Mouse (Mus musculus) kidney, postnatal 0 days (tissue): ENCODE results near the gene Pam. TPM values are rescaled to one million over a fixed set of nuclear protein-coding genes. Genes with fewer than 3 reads are reported as not detected.

Experiments
- ATAC-seq: fragments of 200-750 bp; cut with Nextera tagmentation; replicated peaks from 2 replicates; pipeline ENCODE4 v1.8.0; 2017; ENCODE audit warnings: low read depth, moderate number of reproducible peaks, moderate TSS enrichment, moderate library complexity; ENCODE audit not compliant: low FRiP score
- DNase-seq: peaks from one replicate; pipeline ENCODE4 v3.0.0-alpha.2; 2016; ENCODE audit warnings: low spot score
- H3K27ac ChIP-seq: fragments of 300-500 bp; sonication (generic); 2 replicates; pipeline ENCODE4 v1.5.1; 2014; ENCODE audit warnings: mild to moderate bottlenecking
- H3K27me3 ChIP-seq: fragments of 300-500 bp; sonication (generic); 2 replicates; pipeline ENCODE4 v1.6.1; 2014; ENCODE audit warnings: low read length, mixed read lengths; ENCODE audit not compliant: insufficient read depth
- H3K36me3 ChIP-seq: fragments of 300-500 bp; sonication (generic); 2 replicates; pipeline ENCODE4 v1.6.1; 2014; ENCODE audit warnings: low read length, mixed read lengths; ENCODE audit not compliant: insufficient read depth
- H3K4me1 ChIP-seq: fragments of 300-500 bp; sonication (generic); replicated peaks from 2 replicates; pipeline ENCODE4 v1.6.1; 2014; ENCODE audit warnings: antibody characterized with exemption, low read length, mixed read lengths; ENCODE audit not compliant: insufficient read depth
- H3K4me2 ChIP-seq: fragments of 300-500 bp; sonication (generic); 2 replicates; pipeline ENCODE4 v1.6.1; 2014; ENCODE audit warnings: mild to moderate bottlenecking, low read length, moderate library complexity, mixed read lengths
- H3K4me3 ChIP-seq: fragments of 300-500 bp; sonication (generic); replicated peaks from 2 replicates; pipeline ENCODE4 v1.5.1; 2014; ENCODE audit warnings: low read depth, low read length
- H3K9ac ChIP-seq: fragments of 300-500 bp; sonication (generic); 2 replicates; pipeline ENCODE4 v1.6.1; 2014; ENCODE audit warnings: low read depth, low read length
- H3K9me3 ChIP-seq: fragments of 300-500 bp; sonication (generic); replicated peaks from 2 replicates; pipeline ENCODE4 v1.6.1; 2016; ENCODE audit warnings: low read length, inconsistent platforms, mixed read lengths
- CTCF ChIP-seq: IDR thresholded peaks from 2 replicates; pipeline ENCODE4 v1.5.1; 2016; ENCODE audit warnings: antibody characterized with exemption, low read depth, mild to moderate bottlenecking, moderate library complexity
- WGBS: fragments of 180-500 bp; shearing (Covaris S2); extraction: QIAGEN DNeasy Blood & Tissue Kit; methylation state at CpG from one replicate; pipeline ENCODE4 v1.1.7; 2014; 5-methylcytosine and 5-hydroxymethylcytosine counted together
- polyA plus RNA-seq: library from polyadenylated mRNA; unstranded; fragments of >200 nt; fragmentation: Nextera tagmentation; extraction: Ambion mirVana; gene quantifications from 2 replicates; pipeline ENCODE4 v1.2.1, GENCODE M21; 2015

Pam gene
- polyA plus RNA-seq, 1 experiment from 2014 or later: 67.6 TPM

GRCm38 (mm10) chr1:97795936-97796335, 299.5 kb downstream of the Pam start:
- no peak overlapping the region for H3K27ac ChIP-seq
- DNase-seq: no peak
- H3K4me3 ChIP-seq: no peak overlapping the region
- H3K27me3 ChIP-seq: no peaks in the 10 kb centered on the region
- ATAC-seq: no peak
- WGBS: 83% methylated on average over 9 of the region's 9 CpGs
- H3K36me3 ChIP-seq: no peaks in the 10 kb centered on the region
- no peak overlapping the region for H3K9ac ChIP-seq
- no peaks in the 10 kb centered on the region for H3K4me1 ChIP-seq
- no peak for TF ChIP-seq CTCF
- no peak overlapping the region for H3K4me2 ChIP-seq
- H3K9me3 ChIP-seq: no peaks in the 10 kb centered on the region

GRCm38 (mm10) chr1:97794110-97794509, 301.3 kb downstream of the Pam start:
- H3K27me3 ChIP-seq: no peaks in the 10 kb centered on the region
- no peaks in the 10 kb centered on the region for H3K9me3 ChIP-seq
- no peak overlapping the region for H3K4me2 ChIP-seq
- TF ChIP-seq CTCF: no peak
- no peak overlapping the region for H3K4me3 ChIP-seq
- H3K36me3 ChIP-seq: no peaks in the 10 kb centered on the region
- no peak for DNase-seq
- no peak for ATAC-seq
- H3K4me1 ChIP-seq: no peaks in the 10 kb centered on the region
- 85% methylated on average over 3 of the region's 3 CpGs for WGBS
- no peak overlapping the region for H3K9ac ChIP-seq
- H3K27ac ChIP-seq: no peak overlapping the region

DNA sequence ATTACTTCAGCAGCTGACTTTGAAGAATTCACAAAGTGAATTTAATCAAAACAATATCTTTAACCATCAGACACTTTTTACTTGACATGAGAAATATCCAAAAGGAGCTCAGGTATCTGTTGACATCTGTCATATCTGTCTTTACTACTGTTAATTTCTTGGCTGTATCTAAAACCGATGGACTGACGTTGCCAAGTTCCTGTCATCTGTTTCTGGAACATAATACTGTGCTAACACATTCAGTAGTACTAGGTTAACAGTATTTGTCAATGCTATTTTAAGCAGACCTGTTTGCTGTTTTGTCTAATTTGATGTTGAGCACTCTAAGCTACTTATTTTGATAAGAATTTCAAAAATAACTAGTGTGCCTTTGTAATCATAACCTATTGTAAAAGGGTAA, 307.0 kb downstream of the Pam start:
- 88% methylated on average over 2 of the region's 2 CpGs for WGBS
- no peaks in the 10 kb centered on the region for H3K4me1 ChIP-seq
- no peak for DNase-seq

GRCm38 (mm10) chr1:97787674-97788073, 307.8 kb downstream of the Pam start:
- no peak for ATAC-seq
- TF ChIP-seq CTCF: no peak
- no peaks in the 10 kb centered on the region for H3K36me3 ChIP-seq

More for the DNA sequence above, 307.0 kb downstream of the Pam start:
- H3K27ac ChIP-seq: no peak overlapping the region
- H3K36me3 ChIP-seq: no peaks in the 10 kb centered on the region
- TF ChIP-seq CTCF: no peak
- ATAC-seq: no peak
- no peaks in the 10 kb centered on the region for H3K27me3 ChIP-seq
- H3K9me3 ChIP-seq: no peaks in the 10 kb centered on the region
- no peak overlapping the region for H3K9ac ChIP-seq
- H3K4me2 ChIP-seq: no peak overlapping the region
- no peak overlapping the region for H3K4me3 ChIP-seq

DNA sequence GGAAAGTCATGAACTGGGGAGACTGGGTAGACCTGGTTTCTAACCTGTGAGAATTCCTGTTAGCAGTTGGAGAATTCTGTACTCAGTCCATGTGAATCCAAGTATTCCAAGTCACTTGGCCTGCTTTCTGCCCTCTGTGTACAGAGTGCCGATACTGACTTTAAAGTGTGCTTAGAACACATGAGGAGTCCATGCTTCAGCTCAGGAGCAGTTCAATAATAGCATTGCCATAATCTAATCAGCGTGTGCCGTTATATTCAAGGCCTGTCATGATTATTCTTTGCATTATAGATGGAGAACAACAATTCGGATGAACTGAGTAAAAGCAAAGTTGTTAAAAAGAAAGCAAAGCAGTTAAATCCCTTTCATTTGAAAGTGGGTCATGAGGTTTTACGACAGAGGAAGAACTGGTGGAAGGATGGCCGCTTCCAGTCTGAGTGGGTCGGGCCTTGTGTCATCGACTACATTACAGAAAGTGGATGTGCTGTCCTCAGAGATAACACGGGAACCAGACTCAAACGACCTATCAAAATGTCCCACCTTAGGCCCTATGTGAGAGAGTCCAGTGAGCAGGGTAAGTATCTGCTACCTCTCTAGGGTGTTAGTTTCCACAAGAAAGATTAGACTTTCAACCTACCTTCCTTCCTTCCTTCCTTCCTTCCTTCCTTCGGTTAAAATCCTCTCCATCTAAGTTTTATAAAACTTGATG, 309.6 kb downstream of the Pam start:
- H3K9me3 ChIP-seq: no peaks in the 10 kb centered on the region
- DNase-seq: no peak
- no peak for TF ChIP-seq CTCF
- no peaks in the 10 kb centered on the region for H3K36me3 ChIP-seq
- H3K4me2 ChIP-seq: no peak overlapping the region
- H3K4me3 ChIP-seq: no peak overlapping the region
- 82% methylated on average over 11 of the region's 11 CpGs for WGBS
- H3K9ac ChIP-seq: no peak overlapping the region
- H3K27me3 ChIP-seq: no peaks in the 10 kb centered on the region
- H3K4me1 ChIP-seq: no peaks in the 10 kb centered on the region
- H3K27ac ChIP-seq: no peak overlapping the region
- no peak for ATAC-seq

More at GRCm38 (mm10) chr1:97787674-97788073, 307.8 kb downstream of the Pam start:
- H3K9me3 ChIP-seq: no peaks in the 10 kb centered on the region
- no peak overlapping the region for H3K9ac ChIP-seq
- no peaks in the 10 kb centered on the region for H3K4me1 ChIP-seq
- H3K4me3 ChIP-seq: no peak overlapping the region
- no peaks in the 10 kb centered on the region for H3K27me3 ChIP-seq
- no peak for DNase-seq
- H3K27ac ChIP-seq: no peak overlapping the region
- WGBS: 82% methylated on average over 3 of the region's 3 CpGs
- no peak overlapping the region for H3K4me2 ChIP-seq

GRCm38 (mm10) chr1:97784928-97785327, 310.5 kb downstream of the Pam start:
- no peak overlapping the region for H3K27ac ChIP-seq
- TF ChIP-seq CTCF: no peak
- no peak overlapping the region for H3K4me2 ChIP-seq
- no peaks in the 10 kb centered on the region for H3K4me1 ChIP-seq
- 78% methylated on average over 7 of the region's 7 CpGs for WGBS
- no peak overlapping the region for H3K4me3 ChIP-seq
- no peaks in the 10 kb centered on the region for H3K36me3 ChIP-seq
- H3K9ac ChIP-seq: no peak overlapping the region
- H3K9me3 ChIP-seq: no peaks in the 10 kb centered on the region
- ATAC-seq (no peak), DNase-seq (no peak)
- H3K27me3 ChIP-seq: no peaks in the 10 kb centered on the region

DNA sequence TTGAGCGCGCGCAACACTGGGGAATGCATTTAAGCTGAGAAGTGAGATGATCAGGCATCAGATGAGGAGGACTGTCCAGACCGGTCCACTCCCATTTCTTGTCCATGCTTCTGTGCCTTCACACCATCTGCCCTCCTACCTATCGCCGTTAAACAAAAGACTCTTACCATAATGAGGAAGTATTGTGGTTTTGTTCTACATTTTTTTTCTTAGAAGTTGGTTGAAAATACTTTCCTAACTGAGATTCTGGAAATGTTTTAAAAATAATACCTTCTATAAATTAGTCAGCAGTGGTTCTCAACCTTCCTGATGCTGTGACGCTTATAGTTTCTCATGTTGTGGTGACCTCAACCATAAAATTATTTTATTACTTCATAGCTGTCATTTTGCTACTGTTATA, 313.8 kb downstream of the Pam start:
- no peaks in the 10 kb centered on the region for H3K27me3 ChIP-seq
- ATAC-seq: no peak

More for the DNA sequence above, 313.8 kb downstream of the Pam start:
- 90% methylated on average over 7 of the region's 7 CpGs for WGBS
- no peaks in the 10 kb centered on the region for H3K4me1 ChIP-seq
- no peak overlapping the region for H3K9ac ChIP-seq
- TF ChIP-seq CTCF: no peak
- no peak overlapping the region for H3K4me3 ChIP-seq
- H3K4me2 ChIP-seq: no peak overlapping the region
- no peaks in the 10 kb centered on the region for H3K9me3 ChIP-seq
- no peak for DNase-seq
- H3K36me3 ChIP-seq: no peaks in the 10 kb centered on the region
- no peak overlapping the region for H3K27ac ChIP-seq
